ENCODE assay signal across 11 mouse cellular contexts in genomic region chr8:114731260-114732140, GRCm38 (mm10).
A peak's percentile ranks its signal among the peaks of the same experiment; 100 is the strongest.
DNase-seq lines count a peak whose midpoint lies in the region; ATAC-seq lines count a peak whose summit lies in the region.
"Had no signal": no experiment of that assay in that cellular context is flagged by ENCODE, and none has a peak within 500 bp of the region (broad histone marks: within the 10 kb centered on the region; RNA-seq: fewer than 3 reads in every experiment).

No protein-coding gene starts in this region.

- no peak overlapping the region for H3K27ac ChIP-seq in embryonic facial prominence, embryonic 14.5 days (replicated peaks; ENCODE audit: low read depth, low read length)
- H3K27ac ChIP-seq in embryonic facial prominence, embryonic 10.5 days (replicated peaks) = no peak overlapping the region
- H3K27ac ChIP-seq in forebrain, embryonic 12.5 days = 0 out of 2 replicates have a peak overlapping the region, but pooled peaks have one; percentile 32
- no peak overlapping the region for H3K27ac ChIP-seq in kidney, embryonic 15.5 days
- no peak overlapping the region for H3K27ac ChIP-seq in neural tube, embryonic 12.5 days
- H3K27ac ChIP-seq: left cerebral cortex, adult 2 months had no signal

- H3K4me3 ChIP-seq in embryonic facial prominence, embryonic 14.5 days (ENCODE audit: low read depth, low read length) = no peak overlapping the region
- no peak overlapping the region for H3K4me3 ChIP-seq in embryonic facial prominence, embryonic 10.5 days
- peak overlapping the region; percentile 13 for H3K4me3 ChIP-seq in forebrain, embryonic 12.5 days (replicated peaks)
- H3K4me3 ChIP-seq in kidney, embryonic 15.5 days (replicated peaks) = peak overlapping the region; percentile 5; the same call in 1 of the 2 replicates
- no peak overlapping the region for H3K4me3 ChIP-seq in neural tube, embryonic 12.5 days
- H3K4me3 ChIP-seq: left cerebral cortex, adult 2 months had no signal

- no peaks in the 10 kb centered on the region for H3K27me3 ChIP-seq in embryonic facial prominence, embryonic 14.5 days (replicated peaks; ENCODE audit: control insufficient read depth, insufficient read depth, low read length)
- H3K27me3 ChIP-seq in embryonic facial prominence, embryonic 10.5 days (replicated peaks; ENCODE audit: low read depth, poor library complexity, severe bottlenecking) = 0 out of 2 replicates have a peak, but pooled peaks cover 5% of the 10 kb centered on the region
- H3K27me3 ChIP-seq in forebrain, embryonic 12.5 days = peaks cover 5% of the 10 kb centered on the region
- H3K27me3 ChIP-seq in kidney, embryonic 15.5 days = peaks cover 24% of the 10 kb centered on the region
- no peaks in the 10 kb centered on the region for H3K27me3 ChIP-seq in neural tube, embryonic 12.5 days (replicated peaks)

- peak; percentile 62 for DNase-seq in embryonic facial prominence, embryonic 14.5 days (ENCODE audit: low spot score)
- DNase-seq in embryonic facial prominence, embryonic 10.5 days (ENCODE audit: low spot score) = no peak
- DNase-seq in adrenal gland, adult 8-10 months = no peak
- no peak for DNase-seq in c-Kit-positive CD71-positive TER-119-positive erythroid progenitor cells, embryonic 14.5 days (ENCODE audit: low spot score)
- no peak for DNase-seq in lung, postnatal 25 days (ENCODE audit: low spot score)
- DNase-seq: lung, adult 2 months; right cerebral cortex, postnatal 4 days had no signal

- H3K9ac ChIP-seq in embryonic facial prominence, embryonic 14.5 days (ENCODE audit: low read depth, low read length) = no peak overlapping the region
- no peak overlapping the region for H3K9ac ChIP-seq in forebrain, embryonic 12.5 days
- H3K9ac ChIP-seq in kidney, embryonic 15.5 days = no peak overlapping the region
- no peak overlapping the region for H3K9ac ChIP-seq in neural tube, embryonic 12.5 days

- 0 out of 2 replicates have a peak, but pooled peaks have one; percentile 15 for ATAC-seq in embryonic facial prominence, embryonic 14.5 days (ENCODE audit: low read depth)
- ATAC-seq in forebrain, embryonic 12.5 days (ENCODE audit: low FRiP score) = peak; percentile 55; the same call in 1 of the 2 replicates
- ATAC-seq in kidney, embryonic 15.5 days (replicated peaks; ENCODE audit: low FRiP score) = 0 out of 2 replicates have a peak, but pooled peaks have one; percentile 25
- no peak for ATAC-seq in neural tube, embryonic 12.5 days (ENCODE audit: low FRiP score, low read depth)

- no peak overlapping the region for H3K4me2 ChIP-seq in embryonic facial prominence, embryonic 14.5 days (ENCODE audit: low read depth, low read length)
- peak overlapping the region; percentile 43 for H3K4me2 ChIP-seq in forebrain, embryonic 12.5 days
- peak overlapping the region; percentile 43 for H3K4me2 ChIP-seq in kidney, embryonic 15.5 days
- peak overlapping the region; percentile 43 for H3K4me2 ChIP-seq in neural tube, embryonic 12.5 days (replicated peaks)

- no peaks in the 10 kb centered on the region for H3K9me3 ChIP-seq in embryonic facial prominence, embryonic 14.5 days (ENCODE audit: control insufficient read depth, low read length)
- no peaks in the 10 kb centered on the region for H3K9me3 ChIP-seq in embryonic facial prominence, embryonic 10.5 days
- no peaks in the 10 kb centered on the region for H3K9me3 ChIP-seq in forebrain, embryonic 12.5 days
- no peaks in the 10 kb centered on the region for H3K9me3 ChIP-seq in kidney, embryonic 15.5 days (replicated peaks)
- H3K9me3 ChIP-seq in neural tube, embryonic 12.5 days = no peaks in the 10 kb centered on the region

- peaks cover 5% of the 10 kb centered on the region for H3K4me1 ChIP-seq in embryonic facial prominence, embryonic 14.5 days (ENCODE audit: control insufficient read depth, insufficient read depth, low read length)
- peaks cover 15% of the 10 kb centered on the region for H3K4me1 ChIP-seq in embryonic facial prominence, embryonic 10.5 days
- peaks cover 16% of the 10 kb centered on the region for H3K4me1 ChIP-seq in forebrain, embryonic 12.5 days
- H3K4me1 ChIP-seq in kidney, embryonic 15.5 days = peaks cover 15% of the 10 kb centered on the region
- H3K4me1 ChIP-seq in neural tube, embryonic 12.5 days = peaks cover 21% of the 10 kb centered on the region

- 54% methylated on average over 17 of the region's 17 CpGs for WGBS in embryonic facial prominence, embryonic 14.5 days
- 61% methylated on average over 17 of the region's 17 CpGs for WGBS in embryonic facial prominence, embryonic 10.5 days
- WGBS in forebrain, embryonic 12.5 days = 19% methylated on average over 17 of the region's 17 CpGs
- 12% methylated on average over 17 of the region's 17 CpGs for WGBS in kidney, embryonic 15.5 days
- WGBS in neural tube, embryonic 12.5 days = 20% methylated on average over 17 of the region's 17 CpGs

- H3K36me3 ChIP-seq in embryonic facial prominence, embryonic 14.5 days (ENCODE audit: control insufficient read depth, insufficient read depth, low read length) = no peaks in the 10 kb centered on the region
- H3K36me3 ChIP-seq in embryonic facial prominence, embryonic 10.5 days (replicated peaks) = no peaks in the 10 kb centered on the region
- no peaks in the 10 kb centered on the region for H3K36me3 ChIP-seq in forebrain, embryonic 12.5 days (replicated peaks)
- no peaks in the 10 kb centered on the region for H3K36me3 ChIP-seq in kidney, embryonic 15.5 days
- no peaks in the 10 kb centered on the region for H3K36me3 ChIP-seq in neural tube, embryonic 12.5 days

Comparison
In these comparisons a context has a peak if more than half of its experiments do, and no peak if none do; other contexts are left out.
1. H3K4me3 ChIP-seq: peak in forebrain, embryonic 12.5 days (single experiment) and kidney, embryonic 15.5 days (single experiment); none in embryonic facial prominence, embryonic 14.5 days (single experiment), embryonic facial prominence, embryonic 10.5 days (single experiment) and neural tube, embryonic 12.5 days (single experiment).